Mouse (Mus musculus) CD4-positive naive resting alpha-beta T cell, adult 57 days (primary cell): ENCODE measurements around the gene Sult1c1. TPM values are rescaled to one million over a fixed set of nuclear protein-coding genes. Genes with fewer than 3 reads are reported as not detected.

ENCODE experiments used
- total RNA-seq: library from RNA; stranded (reverse); gene quantifications from one replicate; pipeline ENCODE4 v1.2.4, GENCODE M21; 2023

Gene Sult1c1
- not detected for total RNA-seq

GRCm38 (mm10) chr17:53990574-53990973, at the start of gene Sult1c1:
Sult1c1 (minus strand) TSS chr17:53990674.

Other genes with a start within 250 kb of the Sult1c1 start
- gene Sult1c2, start 144.3 kb downstream of the Sult1c1 start, total RNA-seq, result not detected